Mouse (Mus musculus): ENCODE results near the gene Gbp2b.
"Not testable (repeated sequence)": the region's sequence is repeated elsewhere in the genome, so short reads cannot be mapped to it uniquely, and the experiment has no call there.

Gene Gbp2b

GRCm38 (mm10) chr3:142620111-142620955 lies 25.7 kb downstream of the Gbp2b start, which contains the start of gene Gbp2:
Gene Gbp2 (plus strand): TSS chr3:142620602.
- peak; percentile 10 to 36 for DNase-seq (ENCODE audit: low spot score in 2 of 2)

- DNase-seq (ENCODE audit: low spot score in 2 of 2), result peak; percentile 39 to 55
These were observed 26.4 kb downstream of the Gbp2b start for GRCm38 (mm10) chr3:142620956-142621562.

GRCm38 (mm10) chr3:142630385-142630784 lies 35.7 kb downstream of the Gbp2b start:
- DNase-seq (ENCODE audit: low spot score in 2 of 2), result no peak

- peak; percentile 22 to 34 for DNase-seq (ENCODE audit: low spot score in 2 of 2)
These were observed 45.6 kb downstream of the Gbp2b start for GRCm38 (mm10) chr3:142640201-142640600.

- DNase-seq (ENCODE audit: low spot score in 2 of 2), result peak; percentile 33 to 52
These were observed 51.3 kb downstream of the Gbp2b start for GRCm38 (mm10) chr3:142645949-142646348.

GRCm38 (mm10) chr3:142647836-142648235 lies 53.2 kb downstream of the Gbp2b start:
- DNase-seq (ENCODE audit: low spot score in 2 of 2), result not testable (repeated sequence)

GRCm38 (mm10) chr3:142650205-142650604 lies 55.6 kb downstream of the Gbp2b start:
- no peak for DNase-seq (ENCODE audit: low spot score in 2 of 2)

- DNase-seq (ENCODE audit: low spot score in 2 of 2), result no peak
These were observed 70.1 kb downstream of the Gbp2b start for GRCm38 (mm10) chr3:142664723-142665122.
